Mouse (Mus musculus) c-Kit-positive CD71-negative TER-119-negative erythroid progenitor cells, embryonic 14.5 days (primary cell): Measurements from ENCODE around the gene Sap30bp.

Experiments used
- DNase-seq: peaks from one replicate; pipeline ENCODE4 v3.0.0-alpha.2; 2013; ENCODE audit warnings: low read depth

The Sap30bp gene

DNA sequence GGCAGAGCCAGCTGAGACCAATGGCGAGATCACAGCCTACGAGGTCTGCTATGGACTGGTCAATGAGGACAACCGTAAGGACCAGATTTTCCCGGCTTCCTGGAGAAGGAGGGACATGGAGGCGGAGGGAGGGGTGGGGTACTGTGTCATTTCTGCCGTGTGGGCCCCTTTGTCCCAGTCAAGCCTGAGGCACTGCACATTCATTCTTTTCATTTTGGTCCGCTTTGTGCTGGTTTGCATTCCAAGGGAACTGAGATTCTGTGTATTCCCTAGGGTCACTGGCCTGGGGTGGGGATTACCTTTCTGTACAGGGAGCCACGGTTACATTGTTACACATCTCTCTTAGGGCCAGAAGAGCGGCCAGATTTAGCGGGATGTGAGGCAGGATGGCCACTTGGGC is 67.5 kb downstream of the Sap30bp start:
- DNase-seq, result no peak

DNA sequence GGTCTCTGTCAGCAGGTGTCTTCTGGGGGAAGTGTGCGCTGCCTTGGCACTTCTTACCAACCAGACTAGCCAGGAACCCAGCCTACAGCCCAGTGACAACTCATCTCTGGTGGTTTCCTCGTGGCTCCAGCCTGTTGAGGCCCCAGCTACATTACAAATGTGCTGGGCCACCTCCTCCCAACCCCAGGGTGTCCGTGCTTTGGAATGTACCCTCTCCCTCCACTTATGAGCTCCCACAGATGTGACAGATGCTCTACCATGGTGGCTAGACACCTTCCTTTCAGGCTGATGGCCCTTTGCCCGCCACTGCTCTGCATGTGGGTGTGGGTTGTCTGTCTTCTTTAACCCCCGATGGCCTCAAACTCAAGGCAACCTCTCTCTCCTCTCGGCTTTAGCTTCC is 68.6 kb downstream of the Sap30bp start:
- DNase-seq, result no peak

DNA sequence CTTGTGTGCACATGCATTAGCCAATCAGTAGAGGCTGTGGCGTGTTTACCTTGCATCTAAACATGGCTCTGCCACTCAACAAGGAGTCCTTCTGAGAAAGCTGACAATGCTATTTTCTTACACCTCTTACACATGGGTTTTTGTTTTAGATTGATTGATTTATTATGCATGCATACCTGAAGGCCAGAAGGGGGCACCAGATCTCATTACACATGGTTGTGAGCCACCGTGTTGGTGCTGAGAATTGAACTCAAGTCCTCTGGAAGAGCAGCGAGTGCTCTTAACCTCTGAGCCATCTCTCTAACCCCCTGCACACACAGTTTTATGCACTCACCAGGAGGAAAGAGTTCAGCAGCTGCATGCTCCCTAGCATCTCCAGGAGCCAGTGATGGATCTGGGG is 69.8 kb downstream of the Sap30bp start:
- no peak for DNase-seq

DNA sequence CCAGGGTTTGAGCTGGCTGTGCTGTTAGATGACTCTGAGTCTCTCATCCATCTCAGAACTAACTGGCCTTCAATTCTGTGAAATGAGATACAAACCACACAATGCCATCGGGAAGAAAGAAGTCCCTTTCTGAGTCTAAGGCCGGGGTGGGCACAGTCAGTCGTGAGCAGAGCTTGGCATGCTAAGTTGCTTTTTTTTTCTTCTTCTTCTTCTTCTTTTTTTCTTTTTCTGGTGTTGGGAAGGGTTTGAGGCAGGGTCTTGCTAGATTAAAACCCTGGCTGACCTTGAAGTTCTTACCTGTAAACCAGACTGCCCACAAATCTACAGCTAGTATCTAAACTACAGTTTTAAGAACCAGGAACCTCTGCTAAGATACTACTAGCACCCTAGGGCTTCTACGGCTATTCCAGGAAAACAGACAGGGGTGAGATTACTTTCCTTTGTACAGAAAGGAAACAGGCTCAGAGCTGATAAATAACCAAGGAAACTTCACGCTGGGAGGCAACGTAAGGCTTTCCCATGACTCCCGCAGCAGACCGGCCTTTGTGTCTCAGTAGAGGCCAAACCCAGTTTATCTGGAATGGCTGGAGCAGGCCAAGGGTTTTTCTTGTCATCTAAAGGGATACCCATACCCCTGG is 71.2 kb downstream of the Sap30bp start:
- no peak for DNase-seq

DNA sequence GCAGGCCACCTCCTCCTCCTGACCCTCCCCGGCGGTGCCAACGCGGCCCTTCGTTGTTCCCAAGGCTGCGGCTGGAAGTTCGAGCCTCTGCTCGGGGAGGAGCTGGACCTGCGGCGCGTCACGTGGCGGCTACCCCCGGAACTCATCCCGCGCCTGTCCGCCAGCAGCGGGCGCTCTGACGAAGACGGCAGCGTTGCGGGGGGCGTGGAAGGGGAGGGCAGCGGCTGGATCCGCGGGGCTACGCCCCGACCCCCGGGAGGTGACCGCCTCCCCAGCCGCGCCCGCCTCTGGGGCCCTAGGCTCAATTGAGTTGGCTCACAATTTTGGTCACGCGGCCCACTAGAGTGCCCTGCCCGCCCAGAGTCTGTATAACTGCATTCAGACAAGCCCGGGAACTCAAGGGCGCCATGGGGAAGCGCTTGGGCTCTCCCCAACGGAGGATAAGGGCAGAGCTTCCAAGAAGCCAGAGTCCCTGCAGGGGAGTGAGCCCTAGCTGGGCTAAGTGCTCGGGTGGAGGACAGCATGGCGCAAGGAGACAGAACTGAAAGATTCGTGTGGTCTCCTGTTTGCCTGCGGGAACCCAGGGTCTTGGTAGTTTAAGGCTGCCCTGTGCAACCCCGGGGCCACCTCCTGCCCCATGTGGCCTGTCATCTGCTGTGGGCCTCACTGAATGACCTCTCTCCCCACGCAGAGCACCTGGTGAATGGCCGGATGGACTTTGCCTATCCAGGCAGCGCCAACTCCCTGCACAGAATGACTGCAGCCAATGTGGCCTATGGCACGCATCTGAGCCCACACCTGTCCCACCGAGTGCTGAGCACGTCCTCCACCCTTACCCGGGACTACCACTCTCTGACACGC is 72.0 kb downstream of the Sap30bp start:
- peak; percentile 75 for DNase-seq

DNA sequence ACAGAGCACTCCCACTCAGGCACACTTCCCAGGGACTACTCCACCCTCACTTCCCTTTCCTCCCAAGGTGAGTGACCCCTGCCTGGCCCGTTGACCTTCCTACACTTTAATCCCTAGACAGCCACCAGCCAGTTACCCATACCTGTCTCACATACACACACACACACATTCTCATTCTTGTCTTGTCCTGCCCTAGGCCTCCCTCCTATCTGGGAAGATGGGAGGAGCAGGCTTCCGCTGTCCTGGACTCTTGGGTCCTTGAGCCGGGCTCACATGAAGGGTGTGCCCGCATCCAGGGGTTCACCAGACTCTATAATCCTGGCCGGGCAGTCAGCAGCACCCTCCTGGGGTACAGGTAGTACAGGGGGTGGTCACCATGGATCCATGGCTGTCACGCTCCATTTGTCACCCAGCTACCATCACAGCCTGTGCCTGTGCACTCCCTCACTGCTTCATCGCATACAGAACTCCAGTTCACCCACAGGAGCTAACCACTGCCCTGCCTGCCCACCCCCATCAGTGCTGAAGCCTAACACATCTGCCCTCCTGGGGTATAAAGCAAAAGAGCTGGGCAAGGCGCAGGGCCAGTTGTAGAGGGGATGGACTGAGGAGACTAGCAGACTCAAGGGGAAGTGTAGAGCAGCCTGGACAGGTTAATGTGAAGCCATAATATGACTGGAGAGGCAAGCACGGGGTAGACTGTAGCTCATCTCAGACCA is 72.8 kb downstream of the Sap30bp start:
- no peak for DNase-seq

DNA sequence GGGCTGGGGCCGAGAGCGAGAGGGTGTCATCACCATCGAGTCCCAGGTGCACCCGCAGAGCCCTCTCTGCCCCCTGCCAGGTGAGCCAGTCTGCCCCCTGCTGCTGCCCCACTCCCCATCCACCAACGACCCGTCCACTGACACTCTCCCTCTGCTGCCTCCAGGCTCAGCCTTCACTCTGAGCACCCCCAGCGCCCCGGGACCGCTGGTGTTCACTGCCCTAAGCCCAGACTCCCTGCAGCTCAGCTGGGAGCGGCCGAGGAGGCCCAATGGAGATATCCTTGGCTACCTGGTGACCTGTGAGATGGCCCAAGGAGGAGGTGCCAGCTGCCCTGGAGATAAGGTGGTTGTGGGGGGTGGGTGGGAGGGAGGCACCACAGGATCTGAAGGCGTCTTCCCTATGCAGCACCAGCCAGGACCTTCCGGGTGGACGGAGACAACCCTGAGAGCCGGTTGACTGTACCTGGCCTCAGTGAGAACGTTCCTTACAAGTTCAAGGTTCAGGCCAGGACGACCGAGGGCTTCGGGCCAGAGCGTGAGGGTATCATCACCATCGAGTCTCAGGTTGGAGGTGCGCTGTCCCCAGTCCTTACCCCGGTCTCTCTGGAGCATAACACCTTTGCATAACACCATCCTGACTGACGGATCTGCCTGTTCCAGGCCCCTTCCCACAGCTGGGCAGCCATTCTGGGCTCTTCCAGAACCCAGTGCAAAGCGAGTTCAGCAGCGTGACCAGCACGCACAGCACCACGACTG is 74.2 kb downstream of the Sap30bp start:
- DNase-seq, result no peak

DNA sequence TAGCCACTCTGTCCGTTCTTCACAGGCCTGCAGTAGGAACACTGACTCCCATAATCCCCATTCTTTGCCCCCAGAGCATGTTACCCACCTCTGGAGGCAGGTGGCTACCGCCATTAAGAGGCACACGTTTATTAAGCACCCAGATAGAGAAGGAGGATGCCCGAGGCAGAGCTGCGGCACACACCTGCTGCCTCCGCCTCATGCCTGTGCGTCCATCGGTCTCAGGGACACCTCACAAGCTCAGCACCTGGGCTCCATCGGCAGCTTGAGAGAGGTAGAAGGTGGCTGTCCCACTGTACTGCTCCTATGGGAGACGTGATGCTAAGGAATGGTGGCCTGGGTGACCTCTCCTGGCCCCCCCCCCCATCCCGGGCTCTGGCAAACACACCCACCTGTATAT is 75.3 kb downstream of the Sap30bp start:
- DNase-seq, result no peak

DNA sequence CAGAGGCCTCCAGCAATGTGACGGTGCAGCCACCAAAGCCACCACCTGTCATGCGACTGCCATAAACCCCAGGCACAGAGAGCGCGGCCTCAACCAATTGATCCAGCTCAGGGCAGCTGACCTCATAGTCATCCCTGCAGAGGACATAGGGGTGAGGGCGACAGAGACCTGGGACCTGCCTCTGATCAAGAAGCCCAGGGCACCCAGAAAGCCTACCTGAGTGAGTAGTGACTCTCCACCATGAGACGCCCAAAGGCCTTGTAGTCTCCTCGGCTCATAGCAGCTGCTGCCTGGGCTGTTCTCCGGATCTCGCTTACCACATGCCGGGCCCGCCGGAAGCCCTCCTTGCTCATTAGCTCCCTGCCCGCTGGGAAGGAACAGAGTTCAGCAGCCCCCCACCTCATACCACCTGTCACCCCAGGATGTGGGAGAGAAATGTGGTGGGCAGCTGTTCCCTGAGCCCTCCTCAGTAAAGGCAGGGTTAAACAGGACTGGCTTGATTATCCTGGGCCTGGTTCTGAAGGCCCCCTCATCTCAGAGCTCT is 75.8 kb downstream of the Sap30bp start:
- no peak for DNase-seq

DNA sequence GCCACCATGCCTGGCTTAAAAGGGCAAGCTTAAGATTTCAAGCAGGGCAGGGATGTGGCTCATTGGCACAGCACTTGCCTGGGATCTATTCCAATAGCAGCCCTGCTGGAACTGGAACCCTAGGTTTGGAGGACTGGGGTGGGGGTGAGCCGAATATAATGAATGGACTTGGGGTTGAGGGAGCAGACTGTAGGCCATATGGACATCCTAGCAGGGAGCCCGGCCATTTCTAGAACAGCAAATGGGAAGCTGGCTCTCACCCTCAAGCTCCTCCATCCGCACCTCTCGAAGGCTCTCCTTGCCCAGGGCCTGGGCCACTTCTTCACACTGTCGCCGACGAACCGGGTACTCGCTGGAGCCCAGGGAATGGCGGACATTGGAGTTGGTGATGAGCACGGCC is 76.6 kb downstream of the Sap30bp start:
- no peak for DNase-seq

DNA sequence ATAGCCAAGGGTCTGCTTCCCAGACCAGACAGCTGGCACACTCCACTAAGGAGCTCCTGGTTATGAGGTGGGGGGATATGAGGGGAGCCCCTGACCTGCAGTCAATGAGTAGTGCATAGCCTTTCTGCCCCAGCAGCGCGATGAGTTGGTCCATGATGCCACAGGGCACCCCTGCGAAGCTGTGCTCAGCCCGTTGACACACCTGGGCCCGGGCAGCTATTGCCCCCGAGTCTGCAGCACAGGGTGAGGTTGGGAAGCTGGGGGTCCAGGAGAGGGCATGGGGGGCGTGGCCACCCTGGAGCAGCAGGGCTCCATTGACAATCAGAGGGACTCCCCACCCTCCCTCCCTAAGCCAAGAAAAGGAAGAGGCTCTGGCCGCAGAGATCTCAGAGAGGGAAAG is 77.1 kb downstream of the Sap30bp start:
- no peak for DNase-seq

DNA sequence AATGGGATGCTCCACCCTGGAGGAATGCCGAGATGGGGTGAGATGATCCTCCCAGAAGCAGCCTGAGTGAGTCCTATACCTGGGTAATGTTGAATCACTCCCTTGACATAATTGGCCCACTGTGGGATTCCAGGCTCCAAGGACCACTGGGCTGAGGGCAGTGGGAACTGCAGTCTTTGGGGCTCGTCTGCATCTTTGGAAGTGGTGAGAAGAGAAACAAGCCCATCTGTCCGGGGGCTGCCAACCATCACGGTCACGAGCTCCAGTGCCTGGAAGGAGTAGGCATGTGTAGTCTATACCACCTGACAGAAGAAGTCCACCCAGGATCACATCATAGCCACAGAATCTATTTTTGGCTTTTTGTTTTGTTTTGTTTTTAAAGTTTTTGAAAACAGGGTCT is 77.9 kb downstream of the Sap30bp start:
- DNase-seq, result no peak

DNA sequence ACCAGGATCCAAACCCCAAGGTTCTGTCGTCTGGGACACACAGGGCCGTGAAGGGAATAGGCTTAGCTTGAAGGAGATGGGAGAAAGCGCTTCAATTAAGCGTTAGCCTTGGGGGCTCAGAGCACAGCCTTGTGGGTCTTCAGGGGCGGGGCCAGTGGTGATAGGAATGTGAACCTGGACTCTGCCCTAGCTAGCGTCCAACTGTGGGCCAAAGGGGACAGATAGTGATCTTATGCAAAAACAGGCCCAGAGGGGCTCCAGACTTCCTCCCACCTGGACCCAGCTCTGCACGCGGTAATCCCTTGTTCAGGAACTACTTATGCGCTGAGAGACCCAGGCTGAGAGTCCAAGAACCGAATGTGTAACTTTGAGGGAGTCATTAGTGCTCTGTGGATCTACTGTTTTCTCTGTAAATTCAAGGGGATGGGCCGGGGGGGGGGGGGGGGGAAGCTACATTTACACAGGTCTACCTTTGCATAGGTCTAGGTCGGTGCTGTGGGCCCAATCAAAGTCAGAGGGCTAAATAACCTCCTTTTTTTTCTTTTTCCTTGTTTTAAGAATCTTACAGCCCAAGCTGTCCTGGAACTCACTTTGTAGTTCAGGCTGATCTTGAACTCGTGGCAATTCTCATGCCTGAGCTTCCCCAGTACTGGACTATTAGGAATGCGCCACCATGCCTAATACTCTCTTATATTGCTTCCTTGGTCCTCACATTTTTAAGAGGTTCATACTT is 78.6 kb downstream of the Sap30bp start:
- DNase-seq, result no peak

DNA sequence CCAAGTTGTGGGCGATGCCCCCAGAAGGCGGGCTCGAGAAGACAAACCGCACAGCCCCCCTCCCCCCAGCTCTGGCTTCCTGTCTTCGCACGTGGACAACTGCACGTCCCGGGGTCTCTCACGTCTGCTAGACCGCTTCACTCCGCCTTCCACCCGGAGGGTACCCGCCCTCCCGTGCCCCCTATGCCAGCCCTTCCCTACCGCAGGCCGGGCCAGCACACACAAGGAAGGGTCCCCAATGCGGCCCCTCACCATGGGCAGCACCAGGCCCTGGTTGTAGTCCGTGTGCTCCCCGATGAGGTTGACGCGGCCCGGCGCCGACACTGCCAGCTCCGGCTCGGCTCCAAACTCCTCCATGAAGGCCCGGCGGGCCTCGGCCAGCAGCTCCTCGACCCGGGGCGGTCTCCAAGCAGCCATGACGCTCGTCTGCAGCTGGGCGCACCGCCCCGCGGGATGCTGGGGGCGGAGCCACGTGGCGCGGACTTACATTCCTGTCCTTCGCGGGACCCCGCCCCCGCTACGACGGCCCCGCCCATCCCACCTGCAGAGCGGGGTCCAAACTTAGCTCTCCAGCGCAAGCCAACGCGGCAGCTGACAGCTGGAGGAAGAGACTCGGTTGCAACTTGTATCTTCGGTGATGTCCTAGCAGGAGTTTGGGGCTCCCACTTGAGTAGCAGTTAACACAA is 79.3 kb downstream of the Sap30bp start, which contains the start of gene Galk1:
Galk1 (minus strand) TSS at position 458 of the 686 bp plus-strand sequence.
- DNase-seq, result peak; percentile 76

DNA sequence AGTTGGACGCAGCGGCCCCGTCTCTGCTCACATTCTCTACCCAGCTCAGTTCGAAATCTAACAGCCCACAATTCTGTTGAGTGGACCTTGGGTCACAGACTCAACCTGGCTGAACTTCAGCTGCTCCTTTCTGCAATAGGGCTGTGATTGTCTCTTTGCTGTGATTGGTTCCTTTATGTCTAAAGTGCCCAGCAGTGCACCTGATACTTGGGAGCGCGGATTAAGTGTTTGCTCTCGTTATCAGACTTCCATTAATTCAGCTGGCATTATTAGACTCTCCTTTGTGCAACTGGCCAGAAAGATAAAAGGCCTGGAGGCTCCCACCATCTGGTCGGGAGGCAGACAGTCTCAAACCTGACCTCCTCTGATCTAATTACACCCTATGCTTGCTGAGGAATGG is 81.7 kb downstream of the Sap30bp start:
- DNase-seq, result no peak
